Mouse (Mus musculus): ENCODE measurements around the gene Cdc42bpb. TPM values are rescaled to one million over a fixed set of nuclear protein-coding genes. Genes with fewer than 3 reads are reported as not detected.
A peak's percentile ranks its signal among the peaks of the same experiment; 100 is the strongest.

Cdc42bpb gene
- total RNA-seq, 2 experiments from 2014 or later: 23.6 to 24.9 TPM

GRCm38 (mm10) chr12:111386642-111387120 is 9.2 kb upstream of the Cdc42bpb start:
- DNase-seq: peak; percentile 56

GRCm38 (mm10) chr12:111385883-111386641 is 8.5 kb upstream of the Cdc42bpb start:
- DNase-seq: no peak

- no peak for DNase-seq
These were observed 1.3 kb upstream of the Cdc42bpb start for GRCm38 (mm10) chr12:111378812-111379211.

- DNase-seq: no peak
These were observed 520 bp upstream of the Cdc42bpb start for GRCm38 (mm10) chr12:111377986-111378490.

- DNase-seq: peak; percentile 68
These were observed 639 bp downstream of the Cdc42bpb start for GRCm38 (mm10) chr12:111376826-111377331.

- DNase-seq: no peak
These were observed 1.5 kb downstream of the Cdc42bpb start for GRCm38 (mm10) chr12:111376053-111376452.

GRCm38 (mm10) chr12:111375559-111375958 is 2.0 kb downstream of the Cdc42bpb start:
- no peak for DNase-seq

- DNase-seq: no peak
These were observed 2.8 kb downstream of the Cdc42bpb start for GRCm38 (mm10) chr12:111374727-111375126.

- DNase-seq: no peak
These were observed 4.1 kb downstream of the Cdc42bpb start for GRCm38 (mm10) chr12:111373411-111373810.

- DNase-seq: no peak
These were observed 5.6 kb downstream of the Cdc42bpb start for GRCm38 (mm10) chr12:111371905-111372304.

GRCm38 (mm10) chr12:111370249-111370648 is 7.3 kb downstream of the Cdc42bpb start:
- DNase-seq: no peak

- no peak for DNase-seq
These were observed 10.5 kb downstream of the Cdc42bpb start for GRCm38 (mm10) chr12:111367065-111367464.

- DNase-seq: no peak
These were observed 13.3 kb downstream of the Cdc42bpb start for GRCm38 (mm10) chr12:111364234-111364633.

GRCm38 (mm10) chr12:111361319-111362098 is 16.0 kb downstream of the Cdc42bpb start:
- no peak for DNase-seq

- DNase-seq: no peak
These were observed 16.8 kb downstream of the Cdc42bpb start for GRCm38 (mm10) chr12:111360671-111361070.

GRCm38 (mm10) chr12:111356216-111356615 is 21.3 kb downstream of the Cdc42bpb start:
- no peak for DNase-seq

GRCm38 (mm10) chr12:111354142-111354541 is 23.4 kb downstream of the Cdc42bpb start:
- no peak for DNase-seq

GRCm38 (mm10) chr12:111353439-111353915 is 24.0 kb downstream of the Cdc42bpb start:
- peak; percentile 55 for DNase-seq

- no peak for DNase-seq
These were observed 24.5 kb downstream of the Cdc42bpb start for GRCm38 (mm10) chr12:111353008-111353407.

- no peak for DNase-seq
These were observed 25.0 kb downstream of the Cdc42bpb start for GRCm38 (mm10) chr12:111352520-111352919.

- no peak for DNase-seq
These were observed 27.8 kb downstream of the Cdc42bpb start for GRCm38 (mm10) chr12:111349540-111350231.

- DNase-seq: no peak
These were observed 33.6 kb downstream of the Cdc42bpb start for GRCm38 (mm10) chr12:111343956-111344355.
